Comparison of ENCODE assay signal across 23 mouse cellular contexts in genomic region chr10:93931431-93931830, GRCm38 (mm10). TPM values are rescaled to one million over a fixed set of nuclear protein-coding genes. Genes with fewer than 3 reads are reported as not detected.
DNase-seq lines count a peak whose midpoint lies in the region; ATAC-seq and TF ChIP-seq lines count a peak whose summit lies in the region.
"Had no signal": no experiment of that assay in that cellular context is flagged by ENCODE, and none has a peak within 500 bp of the region (broad histone marks: within the 10 kb centered on the region; RNA-seq: fewer than 3 reads in every experiment).

No protein-coding gene starts in this region.

- WGBS in thymus, adult 2 months: 85% methylated on average over 9 of the region's 9 CpGs

- DNase-seq in frontal cortex, postnatal 10 days (ENCODE audit: low spot score in 2 of 2): no peak
- DNase-seq in heart, adult 11 months: peak; percentile 76
- DNase-seq in heart, adult 9 months (ENCODE audit: low spot score in 2 of 2): no peak
- DNase-seq in thymus, adult 2 months: no peak
- no peak for DNase-seq in thymus, postnatal 10 days (ENCODE audit: low spot score in 2 of 2)
- no peak for DNase-seq in urinary bladder, postnatal 36 days (ENCODE audit: low spot score in 2 of 2)
- DNase-seq: adrenal gland, adult 2 months; adrenal gland, postnatal 14 days; B cell, adult 2 months; cerebellum, adult 11 months; cerebellum, adult 2 months; cerebellum, adult 9-11 months; cerebellum, postnatal 25 days; gastrocnemius, postnatal 25 days had no signal

- no peaks in the 10 kb centered on the region for H3K27me3 ChIP-seq in thymus, adult 2 months (ENCODE audit: control insufficient read depth, insufficient read depth, low read length)
- H3K27me3 ChIP-seq: forebrain, embryonic 13.5 days; hindbrain, embryonic 15.5 days had no signal

- peak overlapping the region; percentile 33 for H3K27ac ChIP-seq in thymus, adult 2 months (ENCODE audit: control insufficient read depth, insufficient read depth, low read length)
- H3K27ac ChIP-seq: forebrain, embryonic 10.5 days; forebrain, embryonic 13.5 days; heart, embryonic 10.5 days; hindbrain, embryonic 12.5 days; hindbrain, embryonic 15.5 days had no signal

- no peak overlapping the region for H3K4me3 ChIP-seq in thymus, adult 2 months (ENCODE audit: control insufficient read depth, insufficient read depth, low read length)
- H3K4me3 ChIP-seq: forebrain, embryonic 10.5 days; forebrain, embryonic 13.5 days; heart, embryonic 10.5 days; hindbrain, embryonic 12.5 days; hindbrain, embryonic 15.5 days had no signal

- peak; percentile 47 for ATAC-seq in frontal cortex, adult (ENCODE audit: low TSS enrichment)
- ATAC-seq: forebrain, embryonic 13.5 days; forebrain, embryonic 16.5 days; intestine, postnatal 0 days had no signal

- no peak for TF ChIP-seq CTCF in thymus, adult 2 months (IDR thresholded peaks at IDR 0.05; ENCODE audit: borderline replicate concordance, control insufficient read depth, extremely low read depth, insufficient read depth, low read length, poor library complexity)

- no peaks in the 10 kb centered on the region for H3K36me3 ChIP-seq in thymus, adult 2 months (ENCODE audit: control insufficient read depth, insufficient read depth, low read length)
- H3K36me3 ChIP-seq: forebrain, embryonic 10.5 days; G1E; heart, embryonic 10.5 days; hindbrain, embryonic 12.5 days; hindbrain, embryonic 15.5 days had no signal

- no peak for TF ChIP-seq POLR2A in thymus, adult 2 months (IDR thresholded peaks at IDR 0.05; ENCODE audit: control insufficient read depth, extremely low read depth, insufficient read depth, low read length, poor library complexity)

- peaks cover 28% of the 10 kb centered on the region for H3K4me1 ChIP-seq in thymus, adult 2 months (replicated peaks; ENCODE audit: control insufficient read depth, insufficient read depth, low read length)
- H3K4me1 ChIP-seq: forebrain, embryonic 10.5 days; hindbrain, embryonic 15.5 days had no signal

RNA-seq across cellular contexts. Expression of gene Metap2, which starts 34.5 kb away (rescaled TPM):
- 58.1 and 60.5 TPM in 2 replicates for polyA plus RNA-seq in thymus, adult 2 months (2012; rRNA removed)
